Mouse (Mus musculus) myocyte (in vitro differentiated cells): ENCODE results near the gene Zmym5. TPM values are rescaled to one million over a fixed set of nuclear protein-coding genes. Genes with fewer than 3 reads are reported as not detected.

Experiments used
- H3K27me3 ChIP-seq: one replicate; pipeline ENCODE4 v1.6.1; 2011; ENCODE audit not compliant: control insufficient read depth, insufficient read depth, insufficient read length
- H3K36me3 ChIP-seq: one replicate; pipeline ENCODE4 v1.6.1; 2011; ENCODE audit not compliant: control insufficient read depth, insufficient read depth
- H3K4me2 ChIP-seq: one replicate; pipeline ENCODE4 v1.6.1; 2011; ENCODE audit warnings: low read depth, control low read depth
- H3K4me3 ChIP-seq: one replicate; pipeline ENCODE4 v1.5.1; 2011; ENCODE audit warnings: mild to moderate bottlenecking, control low read depth, moderate library complexity
- H3K79me2 ChIP-seq: one replicate; pipeline ENCODE4 v1.6.1; 2011; ENCODE audit not compliant: control insufficient read depth, insufficient read depth
- H3ac ChIP-seq: one replicate; pipeline ENCODE4 v1.6.1; 2011; ENCODE audit not compliant: control insufficient read depth, insufficient read length
- CEBPB ChIP-seq: IDR thresholded peaks from 2 replicates; pipeline ENCODE4 v1.6.1; 2011; ENCODE audit warnings: mild to moderate bottlenecking, moderate library complexity; ENCODE audit not compliant: poor library complexity, insufficient read depth, severe bottlenecking
- E2F4 ChIP-seq: IDR thresholded peaks from one replicate; pipeline ENCODE4 v1.6.1; 2011; ENCODE audit warnings: mild to moderate bottlenecking, control low read depth, moderate library complexity; ENCODE audit not compliant: insufficient read depth
- MAX ChIP-seq: IDR thresholded peaks from one replicate; pipeline ENCODE4 v1.6.1; 2011; ENCODE audit warnings: low read depth, mild to moderate bottlenecking, control low read depth
- MYOD1 ChIP-seq, 3 experiments: IDR thresholded peaks; one replicate each; pipeline ENCODE4 v1.6.1; 2011; ENCODE audit warnings: control low read depth in 2 of 3, low read depth in 2 of 3, mild to moderate bottlenecking in 2 of 3, moderate library complexity in 1 of 3; ENCODE audit not compliant: insufficient read length in 2 of 3, control insufficient read depth in 1 of 3
- MYOG ChIP-seq, 3 experiments: IDR thresholded peaks; one replicate each; pipeline ENCODE4 v1.6.1; 2011; ENCODE audit warnings: control low read depth in 2 of 3, low read depth in 2 of 3, mild to moderate bottlenecking in 2 of 3; ENCODE audit not compliant: insufficient read length in 2 of 3, control insufficient read depth in 1 of 3, insufficient read depth in 1 of 3
- POLR2A ChIP-seq: IDR thresholded peaks from one replicate; pipeline ENCODE4 v1.6.1; 2011; ENCODE audit warnings: low read depth, mild to moderate bottlenecking, control low read depth, moderate library complexity; ENCODE audit not compliant: insufficient read length
- POLR2AphosphoS2 ChIP-seq: IDR thresholded peaks from one replicate; pipeline ENCODE4 v1.6.1; 2011; ENCODE audit warnings: low read depth, control low read depth; ENCODE audit not compliant: insufficient read length
- REST ChIP-seq: IDR thresholded peaks from one replicate; pipeline ENCODE4 v1.6.1; 2011; ENCODE audit warnings: mild to moderate bottlenecking, control low read depth, moderate library complexity; ENCODE audit not compliant: insufficient read depth, insufficient read length
- SRF ChIP-seq: IDR thresholded peaks from one replicate; pipeline ENCODE4 v1.6.1; 2011; ENCODE audit warnings: low read depth; ENCODE audit not compliant: control insufficient read depth, insufficient read length
- TCF12 ChIP-seq: IDR thresholded peaks from one replicate; pipeline ENCODE4 v1.6.1; 2011; ENCODE audit warnings: mild to moderate bottlenecking, control low read depth; ENCODE audit not compliant: poor library complexity, insufficient read depth, severe bottlenecking
- TCF3 ChIP-seq: IDR thresholded peaks from one replicate; pipeline ENCODE4 v1.6.1; 2011; ENCODE audit warnings: low read depth, control low read depth; ENCODE audit not compliant: insufficient read length
- USF1 ChIP-seq: IDR thresholded peaks from one replicate; pipeline ENCODE4 v1.6.1; 2011; ENCODE audit warnings: low read depth, mild to moderate bottlenecking, control low read depth, moderate library complexity
- polyA plus RNA-seq: library from polyadenylated mRNA; unstranded; fragments of >200 nt; fragmentation: generic; extraction: Trizol; gene quantifications from one replicate; pipeline ENCODE4 v1.2.1, GENCODE M21; 2012; ENCODE audit warnings: missing spikeins

Gene Zmym5
- polyA plus RNA-seq, 1 experiment, result 3.5 TPM

DNA sequence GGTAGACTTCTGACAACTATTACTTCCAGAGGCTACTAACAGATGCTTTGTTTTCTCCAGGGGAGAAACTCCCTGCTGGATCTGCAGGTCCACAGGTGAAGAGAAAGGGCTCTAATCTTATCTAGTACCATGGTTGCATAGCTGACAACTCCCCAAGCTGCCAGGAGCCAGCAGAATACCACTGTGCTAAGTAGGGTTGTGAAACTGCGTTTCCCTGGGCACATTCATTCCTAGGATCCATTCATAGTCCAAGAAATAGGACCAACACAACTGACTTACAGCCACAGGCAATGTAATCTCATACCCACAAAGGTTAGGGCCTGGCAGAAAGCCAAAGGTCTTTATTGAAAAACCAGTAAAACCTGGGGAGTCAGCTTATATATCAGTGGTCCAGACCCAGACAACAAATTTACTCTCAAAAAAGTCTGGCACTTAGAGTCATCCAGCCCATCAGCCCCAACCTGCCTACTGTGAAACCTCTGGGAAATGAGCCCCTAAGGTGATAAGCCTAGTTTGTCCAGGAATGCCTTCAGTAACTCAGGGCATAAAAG lies 21.1 kb upstream of the Zmym5 start:
- H3K4me2 ChIP-seq, result no peak overlapping the region
- H3K4me3 ChIP-seq, result no peak overlapping the region
- no peaks in the 10 kb centered on the region for H3K27me3 ChIP-seq
- no peaks in the 10 kb centered on the region for H3K36me3 ChIP-seq
- no peak for TF ChIP-seq REST
- no peak for TF ChIP-seq POLR2A
- no peak for TF ChIP-seq TCF12
- no peak for TF ChIP-seq E2F4
- TF ChIP-seq SRF, result no peak
- TF ChIP-seq USF1, result no peak
- TF ChIP-seq MYOD1 (IDR thresholded peaks at IDR 0.05; ENCODE audit: control insufficient read depth in 1 of 3, insufficient read length in 2 of 3, low read depth in 2 of 3), result no peak
- no peak for TF ChIP-seq MAX
- H3ac ChIP-seq, result no peak overlapping the region
- no peaks in the 10 kb centered on the region for H3K79me2 ChIP-seq

GRCm38 (mm10) chr14:56832147-56832546 lies 20.6 kb upstream of the Zmym5 start:
- Histone ChIP-seq H3ac (no peak overlapping the region), H3K4me2 (no peak overlapping the region), H3K4me3 (no peak overlapping the region), H3K36me3 (no peaks in the 10 kb centered on the region), H3K27me3 (no peaks in the 10 kb centered on the region), H3K79me2 (no peaks in the 10 kb centered on the region)
- TF ChIP-seq TCF3 (no peak), USF1 (no peak), E2F4 (no peak), SRF (no peak), MYOD1 (IDR thresholded peaks at IDR 0.05; ENCODE audit: control insufficient read depth in 1 of 3, insufficient read length in 2 of 3, low read depth in 2 of 3) (no peak), POLR2A (no peak)

- Histone ChIP-seq H3K36me3 (no peaks in the 10 kb centered on the region), H3K4me2 (no peak overlapping the region), H3K27me3 (no peaks in the 10 kb centered on the region), H3K79me2 (no peaks in the 10 kb centered on the region), H3ac (no peak overlapping the region), H3K4me3 (no peak overlapping the region)
- TF ChIP-seq TCF12, result no peak
- TF ChIP-seq MAX, result no peak
- TF ChIP-seq POLR2AphosphoS2, result no peak
- TF ChIP-seq TCF3, result no peak
- TF ChIP-seq POLR2A, result no peak
- TF ChIP-seq CEBPB, result no peak
- no peak for TF ChIP-seq E2F4
- no peak for TF ChIP-seq SRF
- no peak for TF ChIP-seq REST
- TF ChIP-seq USF1, result no peak
- no peak for TF ChIP-seq MYOD1 (IDR thresholded peaks at IDR 0.05; ENCODE audit: control insufficient read depth in 1 of 3, insufficient read length in 2 of 3, low read depth in 2 of 3)
- TF ChIP-seq MYOG (IDR thresholded peaks at IDR 0.05; ENCODE audit: control insufficient read depth in 1 of 3, insufficient read depth in 1 of 3, insufficient read length in 2 of 3, low read depth in 2 of 3), result no peak
These were observed 19.1 kb upstream of the Zmym5 start for GRCm38 (mm10) chr14:56830491-56831045.

DNA sequence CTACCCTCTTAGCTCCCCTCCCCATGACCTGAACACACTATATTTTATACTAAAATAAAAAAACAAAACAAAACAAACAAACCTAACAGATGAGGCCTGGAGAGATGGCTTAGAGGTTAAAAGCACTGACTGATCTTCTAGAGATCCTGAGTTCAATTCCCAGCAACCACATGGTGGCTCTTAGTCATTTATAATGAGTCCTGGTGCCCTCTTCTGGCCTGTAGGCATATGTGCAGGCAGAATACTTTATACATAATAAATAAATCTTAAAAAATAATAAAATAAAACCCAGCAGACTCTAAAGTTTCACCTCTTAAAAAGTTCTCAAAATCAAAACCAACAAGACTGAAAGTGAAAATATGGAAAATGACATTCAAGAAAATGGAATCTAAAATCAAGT lies 13.0 kb upstream of the Zmym5 start:
- Histone ChIP-seq H3K4me3 (no peak overlapping the region), H3K27me3 (no peaks in the 10 kb centered on the region), H3K79me2 (no peaks in the 10 kb centered on the region), H3ac (no peak overlapping the region), H3K4me2 (no peak overlapping the region), H3K36me3 (no peaks in the 10 kb centered on the region)
- TF ChIP-seq MAX, result no peak

- H3K4me3 ChIP-seq, result no peak overlapping the region
- H3K27me3 ChIP-seq, result no peaks in the 10 kb centered on the region
- H3K79me2 ChIP-seq, result no peaks in the 10 kb centered on the region
- no peak overlapping the region for H3K4me2 ChIP-seq
- no peaks in the 10 kb centered on the region for H3K36me3 ChIP-seq
- TF ChIP-seq MYOD1 (IDR thresholded peaks at IDR 0.05; ENCODE audit: control insufficient read depth in 1 of 3, insufficient read length in 2 of 3, low read depth in 2 of 3) (no peak), USF1 (no peak), REST (no peak), MYOG (IDR thresholded peaks at IDR 0.05; ENCODE audit: control insufficient read depth in 1 of 3, insufficient read depth in 1 of 3, insufficient read length in 2 of 3, low read depth in 2 of 3) (no peak), SRF (no peak), TCF12 (no peak), TCF3 (no peak), POLR2AphosphoS2 (no peak)
- H3ac ChIP-seq, result no peak overlapping the region
These were observed 6.1 kb upstream of the Zmym5 start for GRCm38 (mm10) chr14:56817616-56818015.
